Mouse (Mus musculus) right cerebral cortex, postnatal 25 days (tissue): ENCODE measurements around the gene Fam186a.
"Not testable (repeated sequence)": the region's sequence is repeated elsewhere in the genome, so short reads cannot be mapped to it uniquely, and the experiment has no call there.

ENCODE experiments used
- DNase-seq: peaks from one replicate; pipeline ENCODE4 v3.0.0; 2022

Gene Fam186a

DNA sequence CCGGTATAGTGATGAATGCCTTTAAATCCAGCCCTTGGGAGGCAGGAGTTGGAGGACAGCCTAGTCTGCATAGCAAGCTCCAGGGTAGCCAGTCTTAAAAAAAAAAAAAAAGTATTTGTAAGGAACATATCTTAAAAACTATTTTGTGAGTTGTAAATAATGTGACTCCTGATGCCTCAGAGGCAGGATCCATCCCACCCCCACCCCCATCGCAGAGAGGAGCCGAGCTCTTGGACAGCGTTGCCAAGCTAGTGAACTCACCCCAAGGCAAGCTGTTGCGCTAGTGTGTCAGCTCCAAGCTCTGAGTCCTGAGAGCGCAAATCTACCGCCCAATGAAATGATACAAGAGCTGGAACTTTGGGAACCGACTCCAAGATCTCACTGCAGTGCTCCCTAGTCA lies 35.6 kb downstream of the Fam186a start:
- DNase-seq: no peak

DNA sequence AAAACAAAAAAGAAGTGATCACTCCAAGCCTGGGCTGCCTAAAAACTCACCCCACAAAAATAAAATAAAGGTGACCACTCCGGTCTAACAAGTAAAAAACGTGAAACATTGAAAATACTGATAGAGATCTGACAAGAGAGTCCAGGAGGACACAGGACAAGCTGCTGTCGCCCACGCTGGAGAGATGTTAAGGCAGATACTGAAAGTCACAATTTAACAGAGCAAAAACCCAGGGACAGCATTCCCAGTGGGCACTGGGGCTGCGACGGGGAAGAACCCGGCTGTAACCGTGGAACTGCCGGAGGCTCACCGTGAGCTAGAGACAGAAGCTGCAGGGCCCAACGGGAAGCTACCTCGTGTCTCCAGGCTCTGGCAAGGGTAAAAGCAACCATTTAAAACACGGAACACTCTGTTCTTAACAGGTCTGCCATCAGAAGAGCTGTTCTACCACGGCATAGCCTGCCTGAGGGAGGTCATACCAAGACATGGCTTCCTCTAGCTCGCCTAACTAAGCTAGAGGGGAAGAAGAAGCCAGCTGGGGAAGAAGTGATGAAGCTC lies 47.2 kb downstream of the Fam186a start:
- no peak for DNase-seq

DNA sequence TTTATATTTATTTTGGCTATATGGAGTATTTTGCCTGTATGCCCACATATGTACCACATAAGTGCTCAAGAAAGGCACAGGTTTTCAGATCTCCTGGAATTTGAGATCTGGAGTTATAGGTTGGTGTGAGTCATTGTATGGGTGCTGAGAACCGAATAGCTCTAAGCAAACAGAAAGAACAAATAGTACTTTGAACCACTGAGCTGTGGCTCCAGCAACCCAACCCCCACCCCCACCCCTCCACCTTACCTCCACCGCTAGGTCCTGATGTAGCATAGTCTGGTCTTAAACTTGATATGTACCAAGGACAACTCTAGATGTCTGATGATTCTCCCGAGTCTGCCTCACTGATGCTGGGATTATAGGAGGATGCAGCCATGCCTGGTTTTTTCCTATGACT lies 49.6 kb downstream of the Fam186a start:
- no peak for DNase-seq

DNA sequence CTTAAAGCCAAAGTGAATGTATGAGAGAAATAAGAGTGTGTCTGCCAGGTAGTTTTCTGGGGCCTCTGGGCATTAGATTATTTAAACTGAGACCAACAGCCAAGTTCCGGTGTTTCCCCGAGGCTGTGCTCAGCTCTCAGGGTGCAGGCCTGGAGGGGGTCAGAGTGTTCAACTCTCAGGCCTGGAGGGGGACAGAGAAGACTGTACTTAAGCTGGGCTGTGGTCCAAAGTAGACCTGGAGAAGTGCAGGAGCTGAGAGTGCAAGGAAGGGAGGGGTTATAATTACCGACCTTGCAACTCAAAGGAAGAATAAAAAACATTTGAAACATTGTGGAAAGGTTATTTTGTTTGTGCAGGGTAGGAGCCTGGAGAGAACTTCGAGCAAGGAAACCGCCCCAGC lies 52.2 kb downstream of the Fam186a start:
- no peak for DNase-seq

DNA sequence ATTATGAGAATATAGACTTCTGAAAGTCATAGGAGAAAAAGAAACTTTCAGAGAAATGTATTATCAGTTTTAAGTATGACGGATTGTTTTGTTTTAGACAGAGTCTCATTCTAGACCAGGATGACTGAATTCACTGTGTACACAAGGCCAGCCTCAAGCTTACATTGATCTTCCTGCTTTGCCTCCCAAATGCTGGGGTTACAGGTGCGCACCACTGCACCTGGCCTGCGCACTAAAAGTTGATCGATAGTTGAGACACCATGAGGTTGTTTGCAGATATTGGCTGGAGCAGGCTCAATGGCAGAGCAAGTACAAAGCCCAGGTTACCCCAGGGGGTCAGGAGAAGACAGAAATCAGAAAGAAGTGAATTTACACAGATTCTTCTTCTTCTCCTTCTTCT lies 55.1 kb downstream of the Fam186a start:
- DNase-seq: no peak

DNA sequence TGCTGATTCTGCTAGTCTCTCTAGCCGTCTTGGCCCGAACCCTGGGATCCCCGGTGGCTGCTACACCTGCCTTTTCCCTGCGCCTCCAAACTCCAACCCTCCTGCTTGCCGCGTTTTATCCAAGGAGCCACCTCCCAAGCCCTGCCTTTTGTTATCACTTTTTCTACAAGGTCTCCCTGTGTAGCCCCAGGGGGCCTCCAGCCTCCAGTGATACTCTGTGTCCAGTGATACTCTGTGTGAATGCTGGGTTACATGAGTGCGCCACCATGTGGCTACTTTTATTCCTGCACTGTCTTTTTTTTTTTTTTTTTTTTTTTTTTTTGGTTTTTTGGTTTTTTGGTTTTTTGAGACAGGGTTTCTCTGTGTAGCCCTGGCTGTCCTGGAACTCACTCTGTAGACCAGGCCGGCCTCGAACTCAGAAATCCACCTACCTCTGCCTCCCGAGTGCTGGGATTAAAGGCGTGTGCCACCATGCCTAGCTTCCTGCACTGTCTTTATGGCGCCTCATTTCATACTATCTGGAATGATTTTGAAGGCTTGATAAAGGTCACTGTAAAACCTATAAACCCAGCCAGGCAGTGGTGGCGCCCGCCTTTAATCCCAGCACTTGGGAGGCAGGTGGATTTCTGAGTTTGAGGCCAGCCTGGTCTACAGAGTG lies 57.4 kb downstream of the Fam186a start:
- peak; percentile 5 for DNase-seq

DNA sequence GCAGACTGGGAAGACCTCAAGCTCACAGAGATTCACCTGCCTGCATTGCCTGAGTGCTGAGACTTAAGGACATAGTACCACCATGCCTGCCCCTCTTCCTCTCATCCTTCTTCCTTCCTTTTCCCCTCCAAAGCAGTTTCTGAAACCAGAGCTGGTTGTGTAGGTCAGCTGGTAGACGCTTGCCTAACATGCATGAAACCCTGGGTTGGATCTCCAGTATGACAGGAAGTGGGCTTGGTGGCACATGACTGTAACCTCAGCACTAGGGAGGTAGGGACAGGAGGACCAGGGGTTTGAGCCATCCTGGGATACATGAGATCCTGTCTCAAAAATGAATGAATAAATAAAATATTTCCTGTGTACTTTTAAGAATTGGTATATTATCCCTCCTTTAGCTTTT lies 59.3 kb downstream of the Fam186a start:
- no peak for DNase-seq

DNA sequence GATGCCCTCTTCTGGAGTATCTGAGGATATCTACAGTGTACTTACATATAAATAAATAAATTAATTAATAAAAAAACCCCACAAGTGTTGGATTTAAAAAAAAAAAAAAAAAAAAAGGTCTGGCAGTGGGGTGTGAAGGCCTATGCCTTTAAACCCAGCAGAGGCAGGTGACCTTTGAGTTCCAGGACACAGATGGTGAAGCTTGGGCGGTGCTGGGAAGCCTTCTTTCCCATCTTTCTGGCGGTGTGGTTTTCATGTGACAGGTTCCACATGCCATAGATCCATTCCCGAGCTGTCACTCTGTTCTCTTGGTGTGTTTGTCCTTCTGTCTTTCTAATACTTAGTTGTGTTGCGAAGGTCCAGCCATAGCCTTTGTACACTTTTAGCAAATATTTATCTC lies 59.8 kb downstream of the Fam186a start:
- DNase-seq: no peak

DNA sequence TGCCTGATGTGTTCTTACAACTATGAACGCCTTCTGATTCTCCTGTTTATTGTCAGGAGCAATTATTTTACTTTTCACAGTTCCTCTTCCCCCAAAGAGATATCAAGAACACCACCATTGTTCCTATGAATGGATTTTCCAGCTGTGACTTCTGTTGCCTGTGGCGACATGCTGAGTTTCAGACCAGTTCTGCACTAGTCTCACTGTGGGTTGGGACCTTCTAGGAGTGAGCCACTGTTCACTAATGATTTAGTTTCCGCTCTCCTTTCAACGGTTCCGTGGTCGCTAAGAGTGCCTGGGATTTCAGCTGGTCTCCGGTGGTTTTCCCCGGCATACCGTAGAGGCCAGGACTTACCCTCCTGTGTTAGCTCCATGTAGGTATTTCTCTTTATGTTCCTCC lies 62.0 kb downstream of the Fam186a start:
- DNase-seq: no peak

DNA sequence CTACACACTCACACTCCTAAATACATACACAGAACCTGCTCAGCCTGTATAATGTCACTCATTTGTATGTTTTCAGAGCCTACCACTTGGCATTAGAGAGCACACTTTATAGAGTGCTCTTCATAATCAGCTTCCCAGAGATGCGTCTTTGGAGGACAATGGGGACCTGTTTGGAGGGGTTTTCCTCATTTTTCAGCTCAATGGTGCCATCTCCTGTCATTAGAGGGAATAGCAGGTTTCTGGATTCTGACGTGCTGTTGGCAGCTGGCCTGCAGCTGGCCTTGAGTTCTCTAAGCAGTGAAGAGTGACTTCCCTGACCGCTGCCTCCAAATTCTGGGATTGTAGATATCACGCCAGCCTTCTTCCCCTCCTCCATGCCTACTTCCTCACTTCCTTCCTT lies 62.5 kb downstream of the Fam186a start:
- peak; percentile 18 for DNase-seq

DNA sequence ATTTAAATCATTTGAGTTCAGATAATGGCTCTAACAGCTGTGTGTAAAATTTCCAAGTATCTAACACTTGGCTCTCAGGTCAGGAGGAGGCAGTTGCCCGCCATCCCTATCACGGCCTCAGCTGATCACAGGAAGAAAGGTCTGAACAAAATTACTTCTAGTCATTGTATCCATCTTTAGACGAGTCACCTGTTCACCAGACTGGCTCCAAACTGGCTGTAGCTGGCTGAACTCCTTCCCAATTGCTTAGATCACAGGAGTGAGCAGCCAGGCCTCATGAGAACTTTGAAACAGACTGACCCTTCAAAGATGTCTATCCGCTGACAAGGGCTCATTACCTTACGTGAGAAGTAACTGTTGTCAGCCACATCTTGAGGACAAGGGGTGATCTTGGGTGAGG lies 63.6 kb downstream of the Fam186a start:
- DNase-seq: no peak

DNA sequence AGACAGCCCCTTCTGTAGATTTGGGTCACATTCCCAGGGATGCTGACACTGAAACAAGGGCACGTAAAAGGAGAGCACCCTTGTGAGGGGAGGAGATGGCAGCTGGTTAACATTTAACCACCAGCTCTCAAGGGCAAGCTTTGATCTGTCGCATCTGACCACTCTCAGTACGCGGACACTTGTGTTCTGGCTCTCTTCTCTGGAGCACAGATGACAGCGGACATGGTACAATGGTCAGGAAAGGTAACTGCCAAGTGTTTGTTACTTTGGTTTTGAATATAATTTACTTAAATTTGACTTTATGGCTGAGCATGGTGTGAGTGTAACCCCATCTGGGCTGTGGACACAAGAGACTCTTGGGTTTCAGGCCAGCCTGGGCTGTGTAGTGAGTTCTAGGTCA lies 64.1 kb downstream of the Fam186a start:
- DNase-seq: no peak

DNA sequence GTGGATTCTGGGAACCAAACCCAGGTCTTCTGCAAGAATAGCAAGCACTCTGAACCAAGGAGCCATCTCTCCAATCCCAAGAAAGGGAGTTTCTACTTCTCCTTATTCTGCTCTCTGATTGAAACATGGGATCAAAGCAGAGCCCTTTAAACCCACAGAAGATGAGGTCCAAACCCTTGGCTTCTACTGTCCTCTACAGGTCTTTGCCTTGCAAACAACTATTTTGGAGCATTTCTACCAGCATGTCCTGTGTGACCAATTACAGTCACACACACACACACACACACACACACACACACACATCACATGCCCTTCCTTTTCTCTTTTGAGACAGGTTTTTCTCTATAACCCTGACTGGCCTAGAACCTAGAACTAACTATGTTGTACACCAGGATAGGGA lies 70.2 kb downstream of the Fam186a start:
- no peak for DNase-seq

DNA sequence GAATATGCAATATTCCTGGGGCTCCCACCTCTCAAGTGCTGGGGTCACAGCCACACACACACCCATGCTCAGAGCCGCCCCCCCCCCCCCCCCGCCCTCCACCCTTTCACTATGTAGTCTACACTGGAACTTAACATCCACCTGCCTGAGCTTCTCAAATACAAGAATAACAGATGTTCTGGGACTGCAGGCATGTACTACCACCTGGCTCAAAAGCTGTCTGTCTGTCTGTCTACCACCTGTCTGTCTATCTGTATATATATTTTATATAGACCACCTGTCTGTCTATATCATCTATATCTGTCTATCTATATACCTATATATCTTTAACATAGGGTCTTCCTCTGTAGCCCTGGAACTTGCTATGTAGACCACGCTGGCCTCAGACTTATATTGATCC lies 75.5 kb downstream of the Fam186a start:
- DNase-seq: no peak

DNA sequence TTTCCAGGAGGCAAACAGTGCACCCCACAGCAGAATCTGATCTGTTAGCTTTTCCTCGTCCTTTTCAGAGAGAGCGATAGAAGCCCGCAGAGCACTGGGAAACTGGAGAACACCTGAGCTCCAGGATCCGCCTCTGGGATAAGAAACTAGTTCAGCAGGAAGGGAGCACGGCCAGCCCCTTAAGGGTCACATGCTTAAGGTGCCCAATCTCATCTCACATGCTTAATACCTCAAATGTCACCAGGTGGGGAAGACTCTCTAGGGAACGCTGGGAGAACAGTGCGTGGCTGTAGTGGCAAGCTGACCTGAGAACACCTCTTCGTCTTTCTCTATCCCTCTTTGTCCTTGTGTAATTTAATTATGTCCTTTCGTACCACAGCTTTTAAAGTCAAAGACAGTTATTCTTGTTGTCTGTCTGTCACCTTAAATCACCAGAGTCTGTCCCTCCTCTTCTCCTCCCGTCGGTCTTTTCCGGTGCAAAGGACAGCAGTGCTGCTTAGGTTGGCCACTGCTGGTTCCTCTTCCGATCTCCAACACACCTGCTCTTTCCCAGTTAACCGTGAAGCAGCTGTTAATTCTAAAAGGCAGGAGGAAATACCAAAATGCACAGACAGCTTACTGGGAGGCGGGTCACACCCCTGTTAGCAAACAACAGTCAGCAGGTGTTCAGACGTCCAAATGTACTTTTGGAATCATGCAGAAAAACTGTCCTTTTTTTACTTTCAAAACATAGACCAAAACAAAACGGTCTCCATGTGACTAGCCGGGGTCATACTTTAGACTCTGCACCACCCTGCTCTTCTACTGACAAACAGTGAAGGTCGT lies 76.2 kb downstream of the Fam186a start:
- no peak for DNase-seq

DNA sequence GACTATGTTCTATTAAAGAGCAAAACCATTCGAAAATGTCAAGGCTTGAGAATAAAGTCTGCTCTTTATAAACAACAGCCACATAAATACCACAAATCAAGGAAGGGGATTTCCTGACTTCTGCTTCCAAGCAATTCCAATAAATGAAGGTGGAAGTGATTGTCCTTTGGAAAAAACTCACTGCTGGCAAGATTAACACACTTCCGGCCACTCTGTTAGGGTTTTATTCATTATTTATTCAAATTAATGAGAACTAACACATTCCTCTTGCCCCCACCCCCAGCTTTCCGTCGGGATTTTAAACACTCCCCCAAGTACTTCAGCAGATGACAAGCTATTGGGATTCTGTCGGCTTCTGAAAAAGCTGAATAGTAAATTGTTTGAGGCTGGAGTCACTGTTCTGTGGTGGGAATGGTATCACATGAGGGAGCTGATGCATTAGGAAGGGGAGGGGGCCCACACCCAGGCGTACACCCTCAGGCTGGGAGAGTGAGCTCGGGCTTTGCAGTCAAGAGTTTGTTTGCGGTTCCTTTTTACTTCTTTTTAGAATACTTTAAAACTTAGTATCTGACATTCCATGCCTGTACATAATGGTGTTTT lies 77.5 kb downstream of the Fam186a start:
- DNase-seq: no peak

DNA sequence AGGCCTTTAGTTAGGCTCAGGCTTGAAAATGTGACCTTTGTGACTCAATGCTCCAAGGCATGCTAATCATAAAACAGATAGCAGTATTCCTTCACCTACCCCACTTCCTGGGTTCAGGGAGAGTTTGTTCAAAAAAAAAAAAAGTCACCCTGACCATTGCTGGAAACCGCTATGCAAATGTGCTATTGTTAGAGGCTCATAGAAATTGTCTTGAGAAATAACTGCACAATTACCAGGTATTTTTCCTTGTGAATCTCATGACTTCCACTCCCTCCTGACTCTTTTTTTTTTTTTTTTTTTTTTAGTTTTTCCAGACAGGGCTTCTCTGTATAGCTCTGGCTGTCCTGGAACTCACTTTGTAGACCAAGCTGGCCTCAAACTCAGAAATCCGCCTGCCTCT lies 79.7 kb downstream of the Fam186a start:
- not testable (repeated sequence) for DNase-seq

DNA sequence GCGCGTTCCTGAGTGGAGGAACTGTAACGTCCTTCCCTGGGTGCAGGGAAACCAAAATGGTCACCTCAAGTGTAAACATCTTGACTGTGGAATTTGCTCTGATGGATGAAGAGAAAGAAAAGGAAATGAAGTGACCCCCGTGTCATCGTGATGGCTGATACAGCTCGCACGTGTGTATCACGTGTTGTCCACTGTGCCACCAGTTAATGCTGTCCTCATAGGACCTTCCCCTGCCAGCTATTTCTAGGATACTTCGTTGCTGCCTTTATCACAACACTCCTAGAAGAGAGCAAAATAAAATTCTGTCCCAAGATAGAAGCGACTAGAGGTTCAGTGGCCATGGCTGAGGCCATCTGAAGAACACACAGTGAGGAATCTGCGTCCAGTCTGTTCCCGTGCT lies 82.8 kb downstream of the Fam186a start:
- no peak for DNase-seq

DNA sequence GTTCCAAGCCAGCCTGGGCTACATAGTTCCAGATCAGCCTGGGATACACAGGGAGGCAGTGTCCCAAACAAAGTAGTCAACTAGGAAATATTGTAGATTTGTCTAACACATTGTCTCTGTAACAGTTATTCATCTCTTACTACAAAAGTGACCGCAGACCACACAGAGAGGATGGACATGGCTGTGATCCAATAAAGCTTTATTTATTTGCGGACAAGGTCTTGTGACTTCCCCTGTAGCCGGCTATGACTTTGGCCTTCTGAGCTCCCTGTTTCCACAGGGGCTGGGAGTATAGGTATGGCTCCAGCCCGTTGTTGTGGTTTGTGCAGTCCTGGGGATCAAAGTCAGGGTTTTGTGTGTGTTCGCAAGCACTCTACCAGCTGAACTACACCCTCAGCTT lies 88.3 kb downstream of the Fam186a start:
- DNase-seq: no peak

DNA sequence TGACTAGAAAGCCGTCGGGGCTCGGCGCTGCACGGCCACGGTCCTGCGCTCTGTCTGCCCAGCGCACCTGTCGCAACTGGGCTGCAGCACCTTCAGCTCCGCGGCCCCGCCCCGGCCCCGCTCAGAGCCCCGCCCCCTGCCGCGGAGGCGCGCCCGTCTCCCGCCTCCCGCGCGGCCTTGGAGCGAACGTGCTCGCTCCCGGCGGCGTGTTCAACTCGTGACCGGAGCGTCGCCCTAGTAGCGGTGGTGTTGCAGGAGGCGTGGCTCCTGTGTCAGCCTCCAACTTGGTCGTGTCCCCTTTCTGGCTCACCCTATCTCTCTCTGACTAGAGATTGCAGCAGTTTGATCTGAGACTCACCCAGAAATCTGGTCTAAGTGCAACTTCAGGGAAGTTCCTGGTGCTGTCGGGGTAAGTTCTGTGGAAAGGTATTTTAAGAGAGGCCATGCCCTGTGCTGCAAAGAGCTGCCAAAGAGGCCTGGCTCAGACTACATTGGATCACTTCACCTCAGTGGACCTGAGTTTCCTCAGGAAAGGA lies 91.5 kb downstream of the Fam186a start, which contains the start of gene Lima1:
TSS of gene Lima1 (minus strand) at position 123 of the 536 bp plus-strand sequence.
- DNase-seq: peak; percentile 77

DNA sequence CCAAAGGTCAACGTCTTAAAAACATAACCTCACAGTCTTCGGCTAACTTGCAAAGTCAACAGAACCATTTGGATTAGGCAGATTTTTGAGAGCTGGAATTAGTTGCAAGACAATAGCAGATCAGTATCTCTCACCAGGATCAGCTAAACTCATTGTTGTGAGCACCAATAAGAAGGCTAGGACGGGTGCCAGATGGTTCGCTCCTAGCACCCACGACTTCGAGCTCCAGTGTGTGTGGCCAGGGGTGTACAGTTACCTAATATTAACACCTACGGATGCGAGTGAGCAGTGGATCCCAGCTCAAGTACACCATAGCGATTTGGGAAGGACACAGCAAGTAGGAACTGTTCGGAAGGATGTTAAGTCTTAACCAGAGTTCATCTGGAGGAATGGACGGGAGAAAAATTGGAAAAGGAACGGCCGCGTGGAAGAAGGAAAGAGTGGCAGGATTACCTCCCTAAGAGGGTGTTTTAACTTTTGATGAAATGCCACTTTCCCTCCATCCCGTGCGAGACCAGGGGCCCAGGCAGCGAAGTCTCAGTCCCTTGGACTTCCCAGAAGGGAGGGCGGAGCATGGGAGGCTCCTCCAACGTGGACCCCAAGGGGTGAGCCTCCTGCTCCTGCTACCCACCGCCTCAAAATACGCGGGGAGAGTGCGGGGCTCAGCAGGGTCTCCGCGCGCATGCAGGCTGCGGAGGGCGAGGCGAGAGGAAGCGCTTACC lies 92.1 kb downstream of the Fam186a start:
- DNase-seq: no peak

DNA sequence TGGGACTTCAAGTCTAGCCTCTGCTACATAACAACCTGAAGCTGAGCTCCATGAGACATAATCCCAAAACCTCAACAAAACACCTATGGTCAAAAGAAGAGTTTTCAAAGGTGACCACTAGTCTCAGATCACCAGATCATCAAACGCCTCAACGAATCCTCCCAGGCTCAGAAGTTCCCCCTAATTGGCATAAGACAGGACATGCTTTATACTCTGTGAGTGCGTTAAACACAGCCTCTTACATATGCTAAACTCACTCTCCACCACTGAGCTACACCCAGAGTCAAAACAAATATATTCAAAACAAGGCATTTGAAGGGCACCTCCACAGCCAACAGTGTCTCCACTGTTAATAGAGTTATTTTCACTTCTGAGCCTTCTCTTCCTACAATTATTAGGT lies 94.3 kb downstream of the Fam186a start:
- DNase-seq: no peak
